Mouse (Mus musculus): Measurements from ENCODE around the gene Gm904. TPM values are rescaled to one million over a fixed set of nuclear protein-coding genes. Genes with fewer than 3 reads are reported as not detected.
"Not testable (repeated sequence)": the region's sequence is repeated elsewhere in the genome, so short reads cannot be mapped to it uniquely, and the experiment has no call there.

The Gm904 gene
- not detected in 2 replicates for polyA plus RNA-seq (2012; ENCODE audit: insufficient read depth, insufficient read length, missing spikeins)

GRCm38 (mm10) chr13:50642928-50643327, at the start of gene Gm904:
TSS of gene Gm904 (plus strand) at chr13:50643228.
- H3K4me1 ChIP-seq (ENCODE audit: control insufficient read depth, insufficient read depth, low read length); H3K4me3 ChIP-seq (ENCODE audit: insufficient read depth, low read length); H3K27ac ChIP-seq (ENCODE audit: insufficient read depth, low read depth, low read length): not testable (repeated sequence)

GRCm38 (mm10) chr13:50648771-50649170, 5.7 kb downstream of the Gm904 start:
- not testable (repeated sequence) for H3K4me1 ChIP-seq (ENCODE audit: control insufficient read depth, insufficient read depth, low read length); H3K27ac ChIP-seq (ENCODE audit: insufficient read depth, low read depth, low read length); H3K4me3 ChIP-seq (ENCODE audit: insufficient read depth, low read length)

Other genes with a start within 250 kb of the Gm904 start
- 69.3 and 80.4 TPM in 2 replicates for gene Fbxw17, start 225.4 kb upstream of the Gm904 start, polyA plus RNA-seq (2012; ENCODE audit: insufficient read depth, insufficient read length, missing spikeins)
- not detected in 2 replicates for gene Gm47429, start 199.3 kb upstream of the Gm904 start, polyA plus RNA-seq (2012; ENCODE audit: insufficient read depth, insufficient read length, missing spikeins)
- gene Nutm2, start 175.9 kb upstream of the Gm904 start, polyA plus RNA-seq (2012; ENCODE audit: insufficient read depth, insufficient read length, missing spikeins), result not detected in 2 replicates
- gene Gm8765, start 55.1 kb downstream of the Gm904 start, polyA plus RNA-seq (2012; ENCODE audit: insufficient read depth, insufficient read length, missing spikeins), result not detected in 2 replicates

Data from bone marrow macrophage, adult 2 months (primary cell).